ENCODE assay signal across 26 mouse cellular contexts in genomic region chr13:102955506-102955905, GRCm38 (mm10).
DNase-seq lines count a peak whose midpoint lies in the region; ATAC-seq and TF ChIP-seq lines count a peak whose summit lies in the region.
"Had no signal": no experiment of that assay in that cellular context is flagged by ENCODE, and none has a peak within 500 bp of the region (broad histone marks: within the 10 kb centered on the region; RNA-seq: fewer than 3 reads in every experiment).

No protein-coding gene starts in this region.

- H3K27ac ChIP-seq in heart, embryonic 11.5 days (ENCODE audit: low read depth, low read length), result peak overlapping the region; percentile 22
- no peak overlapping the region; the same call in 1 of the 2 replicates for H3K27ac ChIP-seq in heart, adult 2 months
- H3K27ac ChIP-seq in heart, embryonic 14.5 days (replicated peaks in 1 of 2; ENCODE audit: control insufficient read depth in 1 of 2, insufficient read depth in 1 of 2, low read depth in 2 of 2, low read length in 2 of 2), result peak overlapping the region; percentile 49 to 81; a peak in 3 of 4 replicates
- peak overlapping the region; percentile 66 for H3K27ac ChIP-seq in heart, postnatal 0 days (ENCODE audit: low read depth)
- H3K27ac ChIP-seq in lung, embryonic 16.5 days (ENCODE audit: low read length), result no peak overlapping the region
- H3K27ac ChIP-seq in lung, postnatal 0 days (ENCODE audit: low read length), result no peak overlapping the region
- H3K27ac ChIP-seq: forebrain, embryonic 10.5 days; forebrain, embryonic 13.5 days; hindbrain, embryonic 12.5 days; hindbrain, embryonic 15.5 days had no signal

- TF ChIP-seq CTCF in heart, adult 2 months (IDR thresholded peaks at IDR 0.05), result no peak
- no peak for TF ChIP-seq CTCF in heart, postnatal 0 days (IDR thresholded peaks at IDR 0.05; ENCODE audit: low read depth)
- no peak for TF ChIP-seq CTCF in lung, postnatal 0 days (IDR thresholded peaks at IDR 0.05)

- no peak overlapping the region for H3K9ac ChIP-seq in heart, embryonic 11.5 days (ENCODE audit: low read depth, low read length)
- no peak overlapping the region for H3K9ac ChIP-seq in heart, adult 2 months (ENCODE audit: low read depth, low read length)
- no peak overlapping the region for H3K9ac ChIP-seq in heart, embryonic 14.5 days (ENCODE audit: low read length)
- H3K9ac ChIP-seq in heart, postnatal 0 days (replicated peaks; ENCODE audit: low read depth, low read length), result no peak overlapping the region
- no peak overlapping the region for H3K9ac ChIP-seq in lung, embryonic 16.5 days (ENCODE audit: low read length)
- no peak overlapping the region for H3K9ac ChIP-seq in lung, postnatal 0 days (replicated peaks; ENCODE audit: low read depth)
- H3K9ac ChIP-seq: forebrain, embryonic 13.5 days; hindbrain, embryonic 12.5 days; hindbrain, embryonic 15.5 days had no signal

- peak overlapping the region; percentile 6; the same call in 1 of the 2 replicates for H3K4me2 ChIP-seq in heart, embryonic 11.5 days
- peak overlapping the region; percentile 56 for H3K4me2 ChIP-seq in heart, embryonic 14.5 days (ENCODE audit: low read length)
- H3K4me2 ChIP-seq in heart, postnatal 0 days (ENCODE audit: low read depth, low read length), result 0 out of 2 replicates have a peak overlapping the region, but pooled peaks have one; percentile 6
- H3K4me2 ChIP-seq in lung, embryonic 16.5 days (ENCODE audit: low read depth, low read length), result no peak overlapping the region
- H3K4me2 ChIP-seq in lung, postnatal 0 days (replicated peaks; ENCODE audit: low read depth, low read length), result no peak overlapping the region
- H3K4me2 ChIP-seq: forebrain, embryonic 13.5 days; hindbrain, embryonic 12.5 days had no signal

- H3K36me3 ChIP-seq in heart, embryonic 11.5 days (ENCODE audit: control insufficient read depth, insufficient read depth, low read length), result no peaks in the 10 kb centered on the region
- peaks cover 3% of the 10 kb centered on the region; the same call in 1 of the 2 replicates for H3K36me3 ChIP-seq in heart, adult 2 months (ENCODE audit: control insufficient read depth, insufficient read depth, low read length)
- no peaks in the 10 kb centered on the region for H3K36me3 ChIP-seq in heart, embryonic 14.5 days (ENCODE audit: control insufficient read depth, insufficient read depth, low read length)
- H3K36me3 ChIP-seq in heart, postnatal 0 days (replicated peaks; ENCODE audit: control insufficient read depth, insufficient read depth, low read length), result no peaks in the 10 kb centered on the region
- H3K36me3 ChIP-seq in lung, embryonic 16.5 days (ENCODE audit: control insufficient read depth, insufficient read depth, low read length), result no peaks in the 10 kb centered on the region
- no peaks in the 10 kb centered on the region for H3K36me3 ChIP-seq in lung, postnatal 0 days (ENCODE audit: insufficient read depth, low read length)
- H3K36me3 ChIP-seq: forebrain, embryonic 10.5 days; G1E; hindbrain, embryonic 12.5 days; hindbrain, embryonic 15.5 days had no signal

- no peaks in the 10 kb centered on the region for H3K27me3 ChIP-seq in heart, embryonic 11.5 days (ENCODE audit: control insufficient read depth, insufficient read depth, low read length)
- no peaks in the 10 kb centered on the region for H3K27me3 ChIP-seq in heart, adult 2 months (ENCODE audit: control insufficient read depth, insufficient read depth, low read length)
- no peaks in the 10 kb centered on the region for H3K27me3 ChIP-seq in heart, embryonic 14.5 days (ENCODE audit: control insufficient read depth, insufficient read depth, low read length)
- H3K27me3 ChIP-seq in heart, postnatal 0 days (ENCODE audit: control insufficient read depth, insufficient read depth, low read length), result no peaks in the 10 kb centered on the region
- no peaks in the 10 kb centered on the region for H3K27me3 ChIP-seq in lung, embryonic 16.5 days (ENCODE audit: control insufficient read depth, insufficient read depth, low read depth, low read length)
- no peaks in the 10 kb centered on the region for H3K27me3 ChIP-seq in lung, postnatal 0 days (replicated peaks; ENCODE audit: insufficient read depth, low read length)
- H3K27me3 ChIP-seq: CH12.LX; forebrain, embryonic 13.5 days; hindbrain, embryonic 12.5 days; hindbrain, embryonic 15.5 days; Patski had no signal

- 20% methylated on average over 2 of the region's 2 CpGs for WGBS in heart, embryonic 11.5 days (ENCODE audit: insufficient replicate concordance)
- 47% methylated on average over 2 of the region's 2 CpGs for WGBS in heart, adult 2 months
- WGBS in heart, embryonic 14.5 days, result 26% methylated on average over 2 of the region's 2 CpGs
- 31% methylated on average over 2 of the region's 2 CpGs for WGBS in heart, postnatal 0 days
- WGBS in lung, embryonic 16.5 days, result 46% methylated on average over 2 of the region's 2 CpGs
- WGBS in lung, postnatal 0 days, result 69% methylated on average over 2 of the region's 2 CpGs

- 0 out of 2 replicates have a peak, but pooled peaks cover 3% of the 10 kb centered on the region for H3K79me2 ChIP-seq in heart, adult 2 months (replicated peaks; ENCODE audit: control insufficient read depth, insufficient read depth, low read length)

- no peaks in the 10 kb centered on the region for H3K9me3 ChIP-seq in heart, embryonic 11.5 days (replicated peaks; ENCODE audit: control insufficient read depth, low read length)
- H3K9me3 ChIP-seq in heart, embryonic 14.5 days (ENCODE audit: control insufficient read depth, low read length), result no peaks in the 10 kb centered on the region
- H3K9me3 ChIP-seq in heart, postnatal 0 days (replicated peaks; ENCODE audit: control insufficient read depth, low read length), result no peaks in the 10 kb centered on the region
- no peaks in the 10 kb centered on the region for H3K9me3 ChIP-seq in lung, embryonic 16.5 days (ENCODE audit: control insufficient read depth, low read length)
- no peaks in the 10 kb centered on the region for H3K9me3 ChIP-seq in lung, postnatal 0 days (ENCODE audit: low read length)
- H3K9me3 ChIP-seq: forebrain, embryonic 10.5 days; forebrain, embryonic 13.5 days; G1E; hindbrain, embryonic 12.5 days; hindbrain, embryonic 15.5 days had no signal

- no peak for TF ChIP-seq EP300 in heart, adult 2 months (IDR thresholded peaks at IDR 0.05; ENCODE audit: insufficient read depth, low read depth, low read length)
- TF ChIP-seq EP300 in heart, postnatal 0 days (IDR thresholded peaks at IDR 0.05; ENCODE audit: low read depth), result no peak
- TF ChIP-seq EP300 in lung, postnatal 0 days (IDR thresholded peaks at IDR 0.05), result no peak

- peaks cover 25% of the 10 kb centered on the region for H3K4me1 ChIP-seq in heart, embryonic 11.5 days (ENCODE audit: control insufficient read depth, insufficient read depth, low read length)
- H3K4me1 ChIP-seq in heart, adult 2 months (ENCODE audit: control insufficient read depth, insufficient read depth, low read length), result peaks cover 3% of the 10 kb centered on the region
- peaks cover 11 to 32% of the 10 kb centered on the region in 2 experiments for H3K4me1 ChIP-seq in heart, embryonic 14.5 days (ENCODE audit: control insufficient read depth in 2 of 2, insufficient read depth in 2 of 2, low read length in 2 of 2)
- H3K4me1 ChIP-seq in heart, postnatal 0 days (ENCODE audit: control insufficient read depth, insufficient read depth), result peaks cover 31% of the 10 kb centered on the region
- H3K4me1 ChIP-seq in lung, embryonic 16.5 days (replicated peaks; ENCODE audit: control insufficient read depth, insufficient read depth, low read length), result peaks cover 15% of the 10 kb centered on the region
- 0 out of 2 replicates have a peak, but pooled peaks cover 3% of the 10 kb centered on the region for H3K4me1 ChIP-seq in lung, postnatal 0 days (ENCODE audit: insufficient read depth, low read depth, low read length)

- TF ChIP-seq POLR2A in heart, adult 2 months (IDR thresholded peaks at IDR 0.05; ENCODE audit: insufficient read depth, low read depth, low read length), result no peak

- intact Hi-C loops in heart, adult 2 months (cut with DNase I), result no loop called here
- intact Hi-C loops in heart, postnatal 25 days (cut with DNase I), result loop anchor here (5.0 kb wide), 1 partner anchor 37 kb away; no protein-coding TSS in a partner anchor

- no peak for DNase-seq in heart, adult 2 months
- DNase-seq in heart, postnatal 4 days, result no peak
- peak; percentile 72 for DNase-seq in heart, postnatal 0 days (ENCODE audit: low spot score)
- no peak for DNase-seq in heart, postnatal 25 days (ENCODE audit: low spot score)
- DNase-seq in lung, postnatal 0 days (ENCODE audit: low spot score), result no peak
- DNase-seq: adrenal gland, postnatal 10 days; adrenal gland, postnatal 36 days; B cell, adult 2 months; cerebellum, adult 18-20 months; cerebellum, adult 9-10 months; cerebellum, postnatal 14 days; gastrocnemius, postnatal 10 days; gastrocnemius, postnatal 36 days; kidney, adult 2 months had no signal

- no peak; the same call in 1 of the 2 replicates for ATAC-seq in heart, embryonic 11.5 days (replicated peaks; ENCODE audit: insufficient number of reproducible peaks, low FRiP score, low TSS enrichment)
- 0 out of 2 replicates have a peak, but pooled peaks have one; percentile 27 for ATAC-seq in heart, embryonic 14.5 days (ENCODE audit: insufficient number of reproducible peaks, insufficient read depth, low FRiP score, low read depth)
- ATAC-seq in heart, postnatal 0 days (ENCODE audit: insufficient read depth, low read depth), result peak; percentile 57
- ATAC-seq in lung, embryonic 16.5 days (ENCODE audit: low read depth), result peak; percentile 56; the same call in 1 of the 2 replicates
- ATAC-seq in lung, postnatal 0 days, result no peak
- ATAC-seq: forebrain, embryonic 13.5 days; forebrain, embryonic 16.5 days; intestine, postnatal 0 days; Patski had no signal

- no peak overlapping the region for H3K4me3 ChIP-seq in heart, embryonic 11.5 days (ENCODE audit: low read depth, low read length)
- no peak overlapping the region for H3K4me3 ChIP-seq in heart, adult 2 months
- no peak overlapping the region for H3K4me3 ChIP-seq in heart, embryonic 14.5 days (ENCODE audit: control insufficient read depth in 1 of 2, insufficient read depth in 1 of 2, low read depth in 1 of 2, low read length in 2 of 2)
- no peak overlapping the region for H3K4me3 ChIP-seq in heart, postnatal 0 days (ENCODE audit: low read depth, low read length)
- H3K4me3 ChIP-seq in lung, embryonic 16.5 days (ENCODE audit: low read length), result no peak overlapping the region
- H3K4me3 ChIP-seq in lung, postnatal 0 days (ENCODE audit: low read depth, low read length), result no peak overlapping the region
- H3K4me3 ChIP-seq: forebrain, embryonic 10.5 days; forebrain, embryonic 13.5 days; hindbrain, embryonic 12.5 days; hindbrain, embryonic 15.5 days had no signal

Comparison
In these comparisons a context has a peak if more than half of its experiments do, and no peak if none do; other contexts are left out.
1. ATAC-seq: peak in heart, embryonic 14.5 days (single experiment), heart, postnatal 0 days (single experiment) and lung, embryonic 16.5 days (single experiment); none in heart, embryonic 11.5 days (single experiment) and lung, postnatal 0 days (single experiment).
2. H3K27ac ChIP-seq: peak in heart, embryonic 11.5 days (single experiment), heart, embryonic 14.5 days (2 of 2) and heart, postnatal 0 days (single experiment); none in heart, adult 2 months (single experiment), lung, embryonic 16.5 days (single experiment) and lung, postnatal 0 days (single experiment).
3. H3K4me2 ChIP-seq: peak in heart, embryonic 11.5 days (single experiment), heart, embryonic 14.5 days (single experiment) and heart, postnatal 0 days (single experiment); none in lung, embryonic 16.5 days (single experiment) and lung, postnatal 0 days (single experiment).